Mouse (Mus musculus) C2C12 (cell line): ENCODE data around the gene Slc38a8.

Experiments used
- CEBPB ChIP-seq: IDR thresholded peaks from one replicate; pipeline ENCODE4 v1.6.1; 2011; ENCODE audit warnings: low read depth, mild to moderate bottlenecking, control low read depth, moderate library complexity
- CTCF ChIP-seq: IDR thresholded peaks from one replicate; pipeline ENCODE4 v1.5.1; 2011; ENCODE audit not compliant: control insufficient read depth, insufficient read depth, insufficient read length
- MAX ChIP-seq: IDR thresholded peaks from one replicate; pipeline ENCODE4 v1.6.1; 2011; ENCODE audit warnings: mild to moderate bottlenecking, control low read depth

- TF ChIP-seq CTCF (no peak), MAX (no peak), CEBPB (no peak)
These were observed 10.2 kb upstream of the Slc38a8 start for GRCm38 (mm10) chr8:119511722-119512121.
